Mouse (Mus musculus) liver, adult 2 months (tissue): Measurements from ENCODE around the gene Tmem169.

Source experiments
- CTCF ChIP-seq: fragments of 200-500 bp; IDR thresholded peaks from 2 replicates; pipeline ENCODE4 v1.5.1; 2011; ENCODE audit warnings: low read depth, low read length, control low read depth
- POLR2A ChIP-seq: fragments of 200-500 bp; IDR thresholded peaks from 2 replicates; pipeline ENCODE4 v1.6.1; 2011; ENCODE audit warnings: low read length, control low read depth; ENCODE audit not compliant: insufficient read depth; ENCODE audit errors: extremely low read depth

DNA sequence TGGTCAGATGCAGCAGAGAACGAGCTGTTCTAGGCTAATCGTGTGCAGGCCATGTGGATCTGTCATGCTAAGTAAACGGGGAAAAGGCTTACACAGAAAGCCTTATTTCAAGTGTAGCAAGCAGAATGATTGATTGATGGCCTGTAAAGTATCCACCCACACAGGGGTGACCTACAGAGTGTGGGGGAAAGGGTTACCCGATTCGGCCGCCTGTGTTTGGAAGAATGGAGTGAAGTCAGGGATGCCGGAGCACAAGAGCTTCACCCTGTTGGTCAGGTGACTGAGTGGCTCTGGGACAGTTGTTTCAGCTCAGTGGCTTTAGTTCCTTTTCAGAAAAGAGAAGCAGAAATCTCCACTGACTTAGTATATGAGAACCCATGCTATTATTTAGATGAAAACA, 32.7 kb downstream of the Tmem169 start:
- TF ChIP-seq CTCF, result no peak
- no peak for TF ChIP-seq POLR2A
